ENCODE assay signal across 23 mouse cellular contexts in the genomic region with DNA sequence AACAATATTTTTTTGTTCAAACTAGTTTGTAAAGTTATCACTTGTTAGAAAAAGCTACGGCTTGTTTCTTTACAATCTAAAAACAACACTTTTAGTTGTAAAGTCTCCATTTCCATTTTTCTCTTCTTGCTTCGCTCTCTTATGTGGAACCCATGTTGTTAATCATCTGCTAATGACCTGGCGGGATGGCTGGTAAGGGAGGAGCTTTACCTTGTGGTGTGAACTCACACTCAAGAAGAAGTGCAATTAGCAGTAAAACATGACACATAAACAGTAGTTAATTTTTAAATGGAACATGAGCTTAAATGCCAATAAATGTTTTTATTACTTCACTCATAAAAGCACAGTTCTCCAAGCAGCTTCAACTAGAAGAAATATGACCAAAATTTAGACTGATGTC. TPM values are rescaled to one million over a fixed set of nuclear protein-coding genes. Genes with fewer than 3 reads are reported as not detected.
DNase-seq lines count a peak whose midpoint lies in the region; ATAC-seq and TF ChIP-seq lines count a peak whose summit lies in the region.
"Had no signal": no experiment of that assay in that cellular context is flagged by ENCODE, and none has a peak within 500 bp of the region (broad histone marks: within the 10 kb centered on the region; RNA-seq: fewer than 3 reads in every experiment).

No protein-coding gene starts in this region.

- DNase-seq in kidney, adult 9 months = peak; percentile 12
- DNase-seq in kidney, postnatal 4 days = no peak
- peak; percentile 15 for DNase-seq in brain, embryonic 14.5 days (ENCODE audit: low read depth)
- no peak for DNase-seq in heart, adult 9 months (ENCODE audit: low spot score in 2 of 2)
- no peak for DNase-seq in lung, adult 2 months
- DNase-seq: adrenal gland, adult 8-10 months; adrenal gland, postnatal 14 days; adrenal gland, postnatal 36 days; cerebellum, adult 11-12 months; cerebellum, adult 2 months; cerebellum, adult 9-10 months; cerebellum, postnatal 10 days; cerebellum, postnatal 25 days had no signal

- 66% methylated on average over 3 of the region's 3 CpGs for WGBS in intestine, embryonic 16.5 days
- WGBS in lung, adult 2 months = 77% methylated on average over 3 of the region's 3 CpGs

- H3K27me3 ChIP-seq in intestine, embryonic 16.5 days (replicated peaks; ENCODE audit: control insufficient read depth, insufficient read depth, low read length) = no peaks in the 10 kb centered on the region
- H3K27me3 ChIP-seq: embryonic facial prominence, embryonic 12.5 days; forebrain, embryonic 12.5 days had no signal

- peak; percentile 59; the same call in 1 of the 2 replicates for ATAC-seq in intestine, embryonic 16.5 days
- ATAC-seq in erythroid progenitor cell, adult 5-6 weeks (replicated peaks; ENCODE audit: low FRiP score, poor library complexity, severe bottlenecking) = no peak
- ATAC-seq: activated CD4-positive, CD25-positive, alpha-beta regulatory T cell, adult 4 months; forebrain, embryonic 16.5 days had no signal

- no peak overlapping the region for H3K4me2 ChIP-seq in intestine, embryonic 16.5 days (ENCODE audit: low read depth, low read length)
- H3K4me2 ChIP-seq: embryonic facial prominence, embryonic 12.5 days; forebrain, embryonic 12.5 days had no signal

- no peak overlapping the region for H3K9ac ChIP-seq in intestine, embryonic 16.5 days (ENCODE audit: low read depth, low read length)
- H3K9ac ChIP-seq: embryonic facial prominence, embryonic 12.5 days; forebrain, embryonic 12.5 days had no signal

- no peaks in the 10 kb centered on the region for H3K9me3 ChIP-seq in intestine, embryonic 16.5 days (ENCODE audit: control insufficient read depth, low read length)
- H3K9me3 ChIP-seq: embryonic facial prominence, embryonic 10.5 days; embryonic facial prominence, embryonic 12.5 days; forebrain, embryonic 10.5 days; forebrain, embryonic 12.5 days had no signal

- no peaks in the 10 kb centered on the region for H3K36me3 ChIP-seq in intestine, embryonic 16.5 days (ENCODE audit: control insufficient read depth, insufficient read depth, low read length)
- H3K36me3 ChIP-seq: embryonic facial prominence, embryonic 10.5 days; embryonic facial prominence, embryonic 12.5 days; forebrain, embryonic 10.5 days; forebrain, embryonic 12.5 days had no signal

- TF ChIP-seq POLR2A in brain, embryonic 14.5 days (IDR thresholded peaks at IDR 0.05; ENCODE audit: borderline replicate concordance, extremely low read depth, insufficient read depth, insufficient read length, poor library complexity, severe bottlenecking) = no peak
- no peak for TF ChIP-seq POLR2A in lung, adult 2 months (IDR thresholded peaks at IDR 0.05; ENCODE audit: borderline replicate concordance, extremely low read depth, low read depth, low read length)

- 0 out of 2 replicates have a peak, but pooled peaks cover 3% of the 10 kb centered on the region for H3K4me1 ChIP-seq in intestine, embryonic 16.5 days (ENCODE audit: control insufficient read depth, insufficient read depth, low read length)
- no peaks in the 10 kb centered on the region for H3K4me1 ChIP-seq in lung, adult 2 months (ENCODE audit: control insufficient read depth, insufficient read depth, low read length)
- H3K4me1 ChIP-seq: forebrain, embryonic 12.5 days had no signal

- no peak overlapping the region for H3K4me3 ChIP-seq in intestine, embryonic 16.5 days (ENCODE audit: low read length)
- H3K4me3 ChIP-seq in lung, adult 2 months (replicated peaks; ENCODE audit: extremely low read depth, low read depth, low read length) = no peak overlapping the region
- H3K4me3 ChIP-seq: embryonic facial prominence, embryonic 10.5 days; embryonic facial prominence, embryonic 12.5 days; forebrain, embryonic 10.5 days; forebrain, embryonic 12.5 days had no signal

- H3K27ac ChIP-seq in intestine, embryonic 16.5 days (ENCODE audit: low read length) = no peak overlapping the region
- H3K27ac ChIP-seq: embryonic facial prominence, embryonic 10.5 days; embryonic facial prominence, embryonic 12.5 days; forebrain, embryonic 10.5 days; forebrain, embryonic 12.5 days had no signal

- TF ChIP-seq CTCF in brain, embryonic 14.5 days (IDR thresholded peaks at IDR 0.05; ENCODE audit: borderline replicate concordance, extremely low read depth, insufficient read depth, insufficient read length) = no peak
- TF ChIP-seq CTCF in lung, adult 2 months (IDR thresholded peaks at IDR 0.05; ENCODE audit: insufficient read depth, low read length) = no peak

RNA-seq across cellular contexts. Expression of a gene that starts 3.7 kb away (rescaled TPM):
- polyA plus RNA-seq in brain, embryonic 14.5 days (2012; rRNA removed) = 0.14 and 0.21 TPM in 2 replicates
- 0.33 TPM in 1 of 2 replicates, not detected in the other for polyA plus RNA-seq in intestine, embryonic 16.5 days (2015; fragmentation: Nextera tagmentation; extraction: Ambion mirVana)
- polyA plus RNA-seq in lung, adult 2 months (2012; rRNA removed) = 0.68 and 1.2 TPM in 2 replicates
- total RNA-seq in erythroid progenitor cell, adult 5-6 weeks (2015; ENCODE audit: low replicate concordance) = not detected in 2 replicates
- not detected in 2 replicates for total RNA-seq in erythroid progenitor cell, adult 5-6 weeks (2017; ENCODE audit: low replicate concordance)
- total RNA-seq: adrenal gland, adult 18-20 months; adrenal gland, adult 8-10 months; adrenal gland, postnatal 14 days; adrenal gland, postnatal 36 days had no signal
- polyA plus RNA-seq: activated CD4-positive, CD25-positive, alpha-beta regulatory T cell, adult 4 months; C2C12 had no signal

Comparison
In these comparisons a context has a peak if more than half of its experiments do, and no peak if none do; other contexts are left out.
1. DNase-seq: peak in kidney, adult 9 months (single experiment) and brain, embryonic 14.5 days (single experiment); none in kidney, postnatal 4 days (0 of 2), heart, adult 9 months (0 of 2) and lung, adult 2 months (single experiment).